Mouse (Mus musculus) liver, postnatal 0 days (tissue): Measurements from ENCODE around the gene Aox2.

Experiments used
- CTCF ChIP-seq: sonication (generic); IDR thresholded peaks from 2 replicates; pipeline ENCODE4 v1.5.1; 2016; ENCODE audit warnings: antibody characterized with exemption, low read depth
- EP300 ChIP-seq: IDR thresholded peaks from 2 replicates; pipeline ENCODE4 v1.6.1; 2016; ENCODE audit warnings: antibody characterized with exemption, low read depth, mild to moderate bottlenecking

GRCm38 (mm10) chr1:58365829-58366228, 87.7 kb downstream of the Aox2 start:
- TF ChIP-seq EP300 = no peak
- no peak for TF ChIP-seq CTCF
